Mouse (Mus musculus) heart, postnatal 25 days (tissue): ENCODE results near the gene Zmynd8. TPM values are rescaled to one million over a fixed set of nuclear protein-coding genes. Genes with fewer than 3 reads are reported as not detected.

Experiments used
- microRNA-seq: library from miRNA; unstranded; fragments of <30 nt; microRNA quantifications from one replicate; pipeline ENCODE4 v1.2.0, GENCODE M21; 2022
- total RNA-seq, 2 experiments: library from RNA; stranded (reverse); gene quantifications; 2 replicates each; pipeline ENCODE4 v1.2.3; 2021

The Zmynd8 gene
- total RNA-seq, 2 experiments from 2014 or later: 44.5 to 48.7 TPM

Small RNA genes within 50 kb of the gene (microRNA-seq; reads per million reads assigned to microRNA genes)
- not detected for gene Gm22692

Other genes starting within 250 kb of the Zmynd8 start
- gene Ncoa3, start 93.6 kb upstream of the Zmynd8 start, total RNA-seq: 10 to 100 TPM; 23.8 to 29.6 TPM